Mouse (Mus musculus): ENCODE results near the gene Rab44. TPM values are rescaled to one million over a fixed set of nuclear protein-coding genes. Genes with fewer than 3 reads are reported as not detected.

Rab44 gene
- polyA plus RNA-seq, 1 experiment from 2014 or later: not detected

DNA sequence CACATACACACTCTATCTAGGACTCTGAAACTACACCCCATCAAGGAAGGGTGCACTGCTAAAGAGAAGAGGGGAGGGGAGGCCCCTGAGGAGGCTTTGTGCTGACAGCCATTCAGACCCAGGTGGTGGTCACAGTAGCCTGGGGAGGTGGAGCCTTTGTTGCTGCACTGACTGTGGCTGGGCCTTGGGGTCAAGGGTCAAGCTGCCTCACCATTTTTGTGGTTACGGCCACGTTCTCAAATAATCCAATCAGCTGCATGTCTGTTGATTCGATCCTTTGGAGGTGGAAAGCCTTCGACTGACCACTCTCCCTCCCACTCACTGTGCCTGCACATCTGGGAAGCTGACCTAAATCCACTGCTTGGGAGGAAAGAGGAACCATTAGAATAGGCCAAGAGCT lies 81.6 kb downstream of the Rab44 start:
- 0 out of 2 replicates have a peak, but pooled peaks have one; percentile 40 for ATAC-seq
- 14% methylated on average over 4 of the region's 4 CpGs for WGBS
- no peak overlapping the region for H3K27ac ChIP-seq
- peaks cover 22% of the 10 kb centered on the region for H3K4me1 ChIP-seq (replicated peaks)
- H3K4me3 ChIP-seq (replicated peaks): no peak overlapping the region
- H3K9me3 ChIP-seq: no peaks in the 10 kb centered on the region
- H3K27me3 ChIP-seq: no peaks in the 10 kb centered on the region
- H3K9ac ChIP-seq (replicated peaks): no peak overlapping the region
- no peak overlapping the region for H3K4me2 ChIP-seq (replicated peaks)
- no peaks in the 10 kb centered on the region for H3K36me3 ChIP-seq

Other genes starting within 250 kb of the Rab44 start
- gene 4930539E08Rik, start 198.8 kb upstream of the Rab44 start, polyA plus RNA-seq (2015; fragmentation: Nextera tagmentation; extraction: Ambion mirVana): 0.44 and 1.1 TPM in 2 replicates
- not detected in 2 replicates for gene Pxt1, start 170.3 kb upstream of the Rab44 start, polyA plus RNA-seq (2015; fragmentation: Nextera tagmentation; extraction: Ambion mirVana)
- 97.3 and 97.9 TPM in 2 replicates for gene Kctd20, start 162.2 kb upstream of the Rab44 start, polyA plus RNA-seq (2015; fragmentation: Nextera tagmentation; extraction: Ambion mirVana)
- gene Stk38, start 106.2 kb upstream of the Rab44 start, polyA plus RNA-seq (2015; fragmentation: Nextera tagmentation; extraction: Ambion mirVana): 126 and 134 TPM in 2 replicates
- 590 and 618 TPM in 2 replicates for gene Srsf3, start 81.5 kb upstream of the Rab44 start, polyA plus RNA-seq (2015; fragmentation: Nextera tagmentation; extraction: Ambion mirVana)
- 47.1 and 47.4 TPM in 2 replicates for gene Cdkn1a, start 23.2 kb upstream of the Rab44 start, polyA plus RNA-seq (2015; fragmentation: Nextera tagmentation; extraction: Ambion mirVana)
- gene Cpne5, start 124.0 kb downstream of the Rab44 start, polyA plus RNA-seq (2015; fragmentation: Nextera tagmentation; extraction: Ambion mirVana): 20.5 and 22.0 TPM in 2 replicates
- gene Ppil1, start 150.0 kb downstream of the Rab44 start, polyA plus RNA-seq (2015; fragmentation: Nextera tagmentation; extraction: Ambion mirVana): 120 and 128 TPM in 2 replicates
- gene BC004004, start 154.6 kb downstream of the Rab44 start, polyA plus RNA-seq (2015; fragmentation: Nextera tagmentation; extraction: Ambion mirVana): 99.1 and 105 TPM in 2 replicates
- gene Pi16, start 203.5 kb downstream of the Rab44 start, polyA plus RNA-seq (2015; fragmentation: Nextera tagmentation; extraction: Ambion mirVana): 1.9 and 2.2 TPM in 2 replicates
- 398 and 461 TPM in 2 replicates for gene Mtch1, start 233.8 kb downstream of the Rab44 start, polyA plus RNA-seq (2015; fragmentation: Nextera tagmentation; extraction: Ambion mirVana)
- gene Fgd2, start 246.8 kb downstream of the Rab44 start, polyA plus RNA-seq (2015; fragmentation: Nextera tagmentation; extraction: Ambion mirVana): 3.2 and 3.3 TPM in 2 replicates

Measured in midbrain, embryonic 13.5 days (tissue).